Mouse (Mus musculus): ENCODE results near the gene March10. TPM values are rescaled to one million over a fixed set of nuclear protein-coding genes. Genes with fewer than 3 reads are reported as not detected.

March10 gene
- polyA plus RNA-seq, 1 experiment from 2014 or later: 0.31 TPM

DNA sequence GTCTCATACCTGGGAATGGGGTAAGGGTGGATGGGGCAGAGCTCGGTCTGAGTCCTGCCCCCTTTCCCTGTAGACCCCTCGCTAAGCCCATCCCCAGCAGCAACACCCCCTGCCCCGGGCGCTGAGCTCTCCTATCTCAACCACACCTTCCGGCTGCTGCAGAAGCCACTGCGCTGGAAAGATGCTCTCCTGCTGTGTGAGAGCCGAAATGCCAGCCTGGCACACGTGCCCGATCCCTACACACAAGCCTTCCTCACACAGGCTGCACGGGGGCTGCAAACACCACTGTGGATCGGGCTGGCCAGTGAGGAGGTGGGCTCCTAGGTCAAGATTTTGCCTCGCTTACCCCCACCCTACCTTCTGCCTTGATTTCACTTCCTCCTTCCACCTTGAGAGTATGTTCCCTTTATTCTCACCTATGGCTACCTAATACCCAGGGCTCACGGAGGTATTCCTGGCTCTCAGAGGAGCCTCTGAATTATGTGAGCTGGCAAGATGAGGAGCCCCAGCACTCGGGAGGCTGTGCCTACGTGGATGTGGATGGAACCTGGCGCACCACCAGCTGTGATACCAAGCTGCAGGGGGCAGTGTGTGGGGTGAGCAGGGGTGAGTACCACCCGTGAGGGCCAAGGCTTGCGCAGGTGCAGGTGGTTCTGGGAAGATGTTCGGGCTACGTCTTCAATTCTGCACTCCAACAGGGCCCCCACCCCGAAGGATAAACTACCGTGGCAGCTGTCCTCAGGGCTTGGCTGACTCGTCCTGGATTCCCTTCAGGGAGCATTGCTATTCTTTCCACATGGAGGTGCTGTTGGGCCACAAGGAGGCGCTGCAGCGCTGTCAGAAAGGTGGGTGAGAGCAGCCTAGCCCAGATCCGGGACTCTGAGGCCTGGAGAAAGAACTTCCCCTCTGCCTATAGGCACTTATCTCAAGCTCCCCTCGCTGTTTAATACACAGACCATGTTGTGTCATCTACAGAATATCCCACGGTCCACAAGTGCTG lies 109.1 kb downstream of the March10 start:
- Histone ChIP-seq H3K9me3 (replicated peaks) (no peaks in the 10 kb centered on the region), H3K4me2 (replicated peaks) (no peak overlapping the region), H3K27ac (no peak overlapping the region), H3K4me1 (peaks cover 10% of the 10 kb centered on the region; the same call in 1 of the 2 replicates), H3K4me3 (no peak overlapping the region), H3K27me3 (no peaks in the 10 kb centered on the region), H3K9ac (no peak overlapping the region), H3K36me3 (peaks cover 19% of the 10 kb centered on the region; the same call in 1 of the 2 replicates)
- peak; percentile 70 for ATAC-seq (ENCODE audit: low FRiP score)
- 62% methylated on average over 28 of the region's 28 CpGs for WGBS

DNA sequence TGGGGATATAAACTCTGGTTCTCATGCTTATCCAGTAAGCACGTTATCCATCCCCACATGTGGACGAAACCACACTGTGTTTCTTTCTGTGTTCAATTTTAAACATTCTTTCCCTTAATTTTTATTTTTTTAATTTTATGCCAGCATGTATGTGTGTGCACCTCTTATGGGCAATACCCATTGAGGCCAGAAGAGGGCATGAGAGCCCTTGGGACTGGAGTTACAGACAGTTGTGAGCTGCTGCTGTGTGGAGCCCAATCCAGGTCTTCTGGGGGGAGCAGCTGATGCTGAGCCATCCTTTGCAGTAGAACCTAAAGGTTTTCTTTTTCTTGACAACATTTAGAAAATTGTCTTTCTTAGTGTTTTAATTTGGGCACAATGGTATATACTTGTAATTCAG lies 111.3 kb downstream of the March10 start:
- WGBS: 82% methylated on average over 2 of the region's 2 CpGs
- H3K27me3 ChIP-seq: no peaks in the 10 kb centered on the region
- no peak overlapping the region for H3K4me2 ChIP-seq (replicated peaks)
- no peak for ATAC-seq (ENCODE audit: low FRiP score)
- H3K27ac ChIP-seq: no peak overlapping the region
- H3K9me3 ChIP-seq (replicated peaks): no peaks in the 10 kb centered on the region
- no peak overlapping the region for H3K4me3 ChIP-seq
- no peaks in the 10 kb centered on the region for H3K4me1 ChIP-seq
- no peak overlapping the region for H3K9ac ChIP-seq
- peaks cover 26% of the 10 kb centered on the region; the same call in 1 of the 2 replicates for H3K36me3 ChIP-seq

DNA sequence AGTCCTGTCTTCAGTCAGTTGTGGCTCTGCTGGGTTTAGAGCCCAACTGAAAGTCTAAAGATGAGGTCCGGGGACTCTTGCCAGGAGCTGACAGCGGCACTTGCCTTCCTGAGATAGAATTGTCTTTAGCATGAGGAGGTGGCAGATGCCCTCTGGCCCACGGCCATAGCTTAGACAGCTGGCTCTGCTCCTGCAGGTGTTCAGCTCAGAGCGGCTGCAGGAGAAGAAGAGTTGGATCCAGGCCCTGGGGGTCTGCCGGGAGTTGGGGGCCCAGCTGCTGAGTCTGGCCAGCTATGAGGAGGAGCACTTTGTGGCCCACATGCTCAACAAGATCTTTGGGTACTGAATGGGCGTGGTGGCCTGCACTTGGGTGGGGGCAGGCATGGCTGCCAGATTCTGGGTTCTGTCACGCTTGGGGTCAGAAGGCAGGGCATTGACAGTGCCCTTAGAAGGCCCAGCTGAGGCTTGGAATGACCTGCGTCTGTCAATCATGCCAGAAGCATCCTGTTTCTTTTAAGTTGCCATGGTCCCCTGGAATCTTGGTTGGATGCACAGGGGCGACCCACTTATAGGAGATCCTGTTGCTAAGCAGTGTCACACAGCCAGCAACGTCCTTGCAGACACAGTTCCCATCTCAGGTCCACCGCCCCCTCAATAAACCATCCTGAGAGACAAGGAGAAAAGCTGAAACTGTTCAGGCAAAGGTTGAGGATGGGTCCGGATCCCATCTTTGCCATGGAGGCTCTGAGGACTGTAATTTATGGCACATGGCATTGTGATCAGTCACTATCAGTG lies 117.7 kb downstream of the March10 start:
- ATAC-seq (ENCODE audit: low FRiP score): no peak
- Histone ChIP-seq H3K27ac (no peak overlapping the region), H3K9me3 (replicated peaks) (no peaks in the 10 kb centered on the region), H3K27me3 (no peaks in the 10 kb centered on the region), H3K36me3 (peaks cover 7% of the 10 kb centered on the region; the same call in 1 of the 2 replicates), H3K4me3 (no peak overlapping the region), H3K4me2 (replicated peaks) (no peak overlapping the region), H3K4me1 (0 out of 2 replicates have a peak, but pooled peaks cover 6% of the 10 kb centered on the region), H3K9ac (no peak overlapping the region)
- 72% methylated on average over 12 of the region's 12 CpGs for WGBS

DNA sequence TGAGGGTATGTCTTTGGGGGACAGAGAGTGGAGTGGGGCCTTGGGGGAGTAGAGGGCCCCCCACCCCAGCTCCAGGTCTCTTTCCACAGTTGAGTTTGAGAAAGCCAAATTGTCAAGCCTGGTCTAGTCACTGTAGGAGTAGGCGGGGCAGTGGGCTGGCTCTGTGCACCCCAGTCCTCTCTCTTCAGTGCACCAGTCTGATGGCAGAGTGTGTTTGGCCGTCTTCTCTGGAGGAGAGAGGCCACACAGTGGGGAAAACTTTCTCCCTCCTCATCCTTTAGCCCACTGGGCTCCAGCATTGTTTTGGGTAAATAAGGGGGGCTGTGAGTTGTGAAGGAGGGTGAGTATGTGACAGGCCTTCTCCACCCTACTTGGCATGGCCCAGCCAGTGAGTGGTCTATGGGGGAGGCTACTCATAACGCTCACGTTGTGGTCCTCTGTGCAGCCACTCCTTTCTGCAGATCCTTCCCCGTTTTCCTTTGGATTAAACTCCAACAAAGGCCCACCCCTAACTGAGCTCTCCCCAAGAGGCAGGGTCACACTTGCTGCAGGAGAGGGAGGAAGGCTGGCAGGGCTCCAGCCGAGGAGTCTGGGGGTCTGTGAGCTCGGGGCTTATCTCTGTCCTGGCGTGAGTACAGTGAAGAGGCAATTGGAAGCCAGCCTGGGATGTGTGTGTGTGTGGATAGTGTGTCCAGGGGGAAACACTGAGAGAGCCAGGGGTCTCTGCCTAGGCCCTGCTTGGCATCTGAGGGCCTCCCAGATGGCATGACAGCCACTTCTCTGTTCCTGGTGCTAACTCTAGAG lies 122.5 kb downstream of the March10 start:
- no peaks in the 10 kb centered on the region for H3K9me3 ChIP-seq (replicated peaks)
- H3K27ac ChIP-seq: peak overlapping the region; percentile 7; the same call in 1 of the 2 replicates
- H3K4me3 ChIP-seq: no peak overlapping the region
- no peaks in the 10 kb centered on the region; the same call in 1 of the 2 replicates for H3K36me3 ChIP-seq
- no peaks in the 10 kb centered on the region for H3K27me3 ChIP-seq
- H3K4me1 ChIP-seq: peaks cover 20% of the 10 kb centered on the region
- no peak overlapping the region for H3K4me2 ChIP-seq (replicated peaks)
- ATAC-seq (ENCODE audit: low FRiP score): no peak
- 63% methylated on average over 8 of the region's 8 CpGs for WGBS
- no peak overlapping the region for H3K9ac ChIP-seq

DNA sequence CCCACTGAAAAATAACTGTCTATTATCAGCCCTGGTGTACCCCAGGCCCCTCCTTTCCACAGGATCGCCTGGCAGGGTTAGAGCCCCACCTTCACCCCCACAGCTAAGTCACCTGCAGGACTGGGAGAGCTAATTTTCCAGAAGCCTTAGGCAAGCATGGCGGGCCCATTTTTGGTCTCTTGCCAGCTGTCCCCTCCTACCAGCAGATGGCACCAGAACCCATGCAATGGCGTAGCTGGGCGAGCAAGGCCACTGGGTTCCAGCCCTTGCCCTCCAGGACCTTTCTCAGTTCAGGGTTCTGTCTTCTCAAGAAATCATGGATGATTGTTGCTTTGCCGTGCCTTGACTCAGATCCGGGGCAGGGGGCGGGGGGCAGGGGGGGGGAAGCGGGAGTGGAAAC lies 124.1 kb downstream of the March10 start:
- WGBS: 78% methylated on average over 8 of the region's 8 CpGs

DNA sequence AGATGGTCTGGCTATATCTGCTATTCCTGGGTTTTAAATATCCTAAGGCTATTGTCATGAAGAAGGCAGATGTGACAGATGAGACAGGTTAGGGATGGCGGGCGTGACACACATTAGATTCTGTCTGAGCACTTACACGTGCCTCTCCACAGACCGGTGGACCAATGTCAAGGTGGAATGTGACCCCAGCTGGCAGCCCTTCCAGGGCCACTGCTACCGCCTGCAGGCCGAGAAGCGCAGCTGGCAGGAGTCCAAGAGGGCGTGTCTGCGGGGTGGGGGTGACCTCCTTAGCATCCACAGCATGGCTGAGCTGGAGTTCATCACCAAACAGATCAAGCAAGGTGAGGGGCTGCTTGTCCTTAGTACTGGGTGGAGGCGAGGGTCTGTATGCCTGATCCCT lies 124.8 kb downstream of the March10 start:
- 0 out of 2 replicates have a peak, but pooled peaks have one; percentile 24 for ATAC-seq (ENCODE audit: low FRiP score)
- H3K9ac ChIP-seq: no peak overlapping the region
- 38% methylated on average over 10 of the region's 10 CpGs for WGBS

More for the DNA sequence above, 124.1 kb downstream of the March10 start:
- Histone ChIP-seq H3K9ac (no peak overlapping the region), H3K36me3 (no peaks in the 10 kb centered on the region; the same call in none of the 2 replicates), H3K4me2 (replicated peaks) (no peak overlapping the region), H3K9me3 (replicated peaks) (no peaks in the 10 kb centered on the region), H3K4me1 (peaks cover 14% of the 10 kb centered on the region), H3K27me3 (no peaks in the 10 kb centered on the region), H3K27ac (no peak overlapping the region), H3K4me3 (no peak overlapping the region)
- ATAC-seq (ENCODE audit: low FRiP score): peak; percentile 35; the same call in 1 of the 2 replicates

DNA sequence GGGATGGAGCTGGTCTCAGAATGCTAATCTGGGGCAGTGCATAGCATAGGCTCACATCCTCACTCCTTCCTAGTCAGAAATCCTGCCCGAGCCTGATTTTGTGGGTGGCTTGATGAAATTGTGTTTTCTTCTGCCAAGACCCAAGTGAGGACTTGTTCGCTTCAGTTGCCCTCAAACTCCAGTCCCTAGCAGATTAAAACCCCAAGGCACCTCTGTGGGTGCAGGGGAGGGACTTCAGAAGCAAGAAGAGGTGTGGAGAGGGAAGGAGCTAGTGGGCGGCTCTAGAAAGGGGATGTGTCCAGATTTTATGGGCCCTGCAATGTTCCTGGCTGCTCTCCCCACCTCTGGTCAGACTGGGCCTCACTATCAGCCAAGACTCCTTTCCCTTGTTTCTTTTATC lies 125.4 kb downstream of the March10 start:
- no peak overlapping the region for H3K9ac ChIP-seq
- H3K27ac ChIP-seq: no peak overlapping the region
- WGBS: 93% methylated on average over 3 of the region's 3 CpGs
- peaks cover 14% of the 10 kb centered on the region for H3K4me1 ChIP-seq
- H3K27me3 ChIP-seq: no peaks in the 10 kb centered on the region
- H3K9me3 ChIP-seq (replicated peaks): no peaks in the 10 kb centered on the region
- H3K36me3 ChIP-seq: no peaks in the 10 kb centered on the region; the same call in none of the 2 replicates
- no peak overlapping the region for H3K4me3 ChIP-seq
- no peak overlapping the region for H3K4me2 ChIP-seq (replicated peaks)
- ATAC-seq (ENCODE audit: low FRiP score): no peak

More for the DNA sequence above, 124.8 kb downstream of the March10 start:
- H3K4me1 ChIP-seq: peaks cover 14% of the 10 kb centered on the region
- no peaks in the 10 kb centered on the region; the same call in none of the 2 replicates for H3K36me3 ChIP-seq
- no peak overlapping the region for H3K4me3 ChIP-seq
- H3K9me3 ChIP-seq (replicated peaks): no peaks in the 10 kb centered on the region
- H3K27me3 ChIP-seq: no peaks in the 10 kb centered on the region
- H3K27ac ChIP-seq: no peak overlapping the region
- no peak overlapping the region for H3K4me2 ChIP-seq (replicated peaks)

DNA sequence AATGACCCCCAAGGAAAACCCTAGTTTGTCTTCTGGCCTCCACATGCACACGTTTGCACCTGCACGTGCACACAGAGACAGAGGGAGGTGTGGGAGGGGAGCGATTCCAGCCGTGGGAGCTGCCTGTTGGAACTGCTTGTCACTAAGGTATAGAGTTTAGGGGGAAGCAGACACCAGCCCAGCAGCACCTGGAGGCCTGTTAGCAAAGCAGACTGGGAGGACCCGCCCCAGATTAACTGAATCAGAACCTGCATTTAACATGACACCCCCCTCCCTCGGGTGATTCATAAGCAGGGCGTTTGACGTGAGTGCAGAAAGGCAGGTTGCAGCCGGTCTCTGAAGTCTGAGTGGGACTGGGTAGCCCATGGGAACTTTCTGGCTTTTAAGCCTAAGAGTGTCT lies 126.6 kb downstream of the March10 start:
- Histone ChIP-seq H3K9ac (no peak overlapping the region), H3K4me1 (peaks cover 14% of the 10 kb centered on the region), H3K27ac (no peak overlapping the region), H3K9me3 (replicated peaks) (no peaks in the 10 kb centered on the region), H3K27me3 (no peaks in the 10 kb centered on the region), H3K4me3 (no peak overlapping the region), H3K4me2 (replicated peaks) (no peak overlapping the region), H3K36me3 (no peaks in the 10 kb centered on the region; the same call in 1 of the 2 replicates)
- no peak for ATAC-seq (ENCODE audit: low FRiP score)
- 75% methylated on average over 9 of the region's 9 CpGs for WGBS

DNA sequence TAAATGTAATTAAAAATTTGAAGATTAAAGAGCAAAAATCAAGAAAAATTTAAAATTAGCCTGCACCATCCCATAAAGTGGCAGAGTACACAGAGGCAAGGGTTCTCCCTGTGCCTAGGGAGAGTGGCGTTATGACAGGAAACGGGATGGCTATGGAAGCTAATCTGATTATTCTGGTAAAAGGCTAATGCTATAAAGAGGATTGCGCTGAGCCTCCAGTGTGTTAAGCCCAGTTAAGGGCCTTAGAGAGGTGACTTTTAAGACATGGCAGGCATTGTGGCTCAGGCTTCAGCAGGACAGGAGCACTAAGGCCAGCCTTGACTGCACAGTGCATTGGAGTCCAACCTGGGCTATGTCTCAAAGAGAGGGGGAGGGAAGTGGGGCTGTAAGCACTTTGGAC lies 129.4 kb downstream of the March10 start:
- H3K27ac ChIP-seq: no peak overlapping the region
- peaks cover 8% of the 10 kb centered on the region for H3K4me1 ChIP-seq
- no peaks in the 10 kb centered on the region for H3K27me3 ChIP-seq
- no peak overlapping the region for H3K4me3 ChIP-seq
- H3K9me3 ChIP-seq (replicated peaks): no peaks in the 10 kb centered on the region
- 96% methylated on average over 3 of the region's 3 CpGs for whole genome bisulfite sequencing
- no peaks in the 10 kb centered on the region; the same call in 1 of the 2 replicates for H3K36me3 ChIP-seq
- ATAC-seq (ENCODE audit: low FRiP score): no peak
- no peak overlapping the region for H3K4me2 ChIP-seq (replicated peaks)
- H3K9ac ChIP-seq: no peak overlapping the region

DNA sequence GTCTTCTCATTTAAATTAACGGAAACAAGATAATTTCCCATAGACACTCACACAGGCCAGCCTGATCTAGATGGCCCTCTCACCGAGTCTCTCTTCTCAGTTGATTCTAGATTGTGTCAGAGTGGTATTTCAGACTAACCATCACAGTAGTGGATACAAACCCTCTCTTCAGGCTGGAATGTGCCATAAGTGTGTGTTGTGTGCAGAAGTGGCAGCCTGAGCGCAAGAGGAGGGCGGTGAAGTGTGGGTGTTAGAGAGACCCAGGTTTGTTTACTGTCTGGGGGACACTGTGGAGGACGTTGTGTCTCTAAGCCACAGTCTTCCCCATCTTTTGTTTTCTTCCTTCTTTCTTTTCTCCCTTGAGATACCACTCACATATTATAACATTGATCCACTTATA lies 133.0 kb downstream of the March10 start:
- H3K4me3 ChIP-seq: no peak overlapping the region
- H3K27me3 ChIP-seq: no peaks in the 10 kb centered on the region
- H3K27ac ChIP-seq: no peak overlapping the region
- no peak for ATAC-seq (ENCODE audit: low FRiP score)
- no peaks in the 10 kb centered on the region for H3K9me3 ChIP-seq (replicated peaks)
- H3K36me3 ChIP-seq: peaks cover 6% of the 10 kb centered on the region; the same call in 1 of the 2 replicates
- no peaks in the 10 kb centered on the region for H3K4me1 ChIP-seq
- H3K9ac ChIP-seq: no peak overlapping the region
- WGBS: 92% methylated on average over 5 of the region's 5 CpGs
- H3K4me2 ChIP-seq (replicated peaks): no peak overlapping the region

DNA sequence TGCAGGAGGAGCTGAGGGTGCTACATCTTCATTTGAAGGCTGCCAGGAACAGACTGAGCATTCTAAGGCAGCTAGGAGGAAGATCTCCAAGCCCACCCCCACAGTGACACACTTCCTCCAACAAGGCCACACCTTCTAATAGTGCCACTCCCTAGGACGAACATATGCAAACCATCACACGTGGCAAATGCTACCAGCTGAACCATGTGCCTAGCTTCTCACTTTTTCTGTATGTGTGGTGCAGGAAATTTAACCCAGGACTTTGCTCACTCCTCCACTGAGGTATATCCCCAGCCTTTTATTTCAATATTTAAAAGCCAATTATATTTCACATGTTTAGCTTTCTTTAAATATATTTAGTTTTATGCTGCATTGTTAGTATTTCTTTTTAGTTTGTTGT lies 135.4 kb downstream of the March10 start:
- no peak overlapping the region for H3K4me2 ChIP-seq (replicated peaks)
- no peak for ATAC-seq (ENCODE audit: low FRiP score)
- no peak overlapping the region for H3K9ac ChIP-seq
- no peaks in the 10 kb centered on the region for H3K9me3 ChIP-seq (replicated peaks)
- no peak overlapping the region for H3K27ac ChIP-seq
- H3K27me3 ChIP-seq: no peaks in the 10 kb centered on the region
- H3K4me3 ChIP-seq: no peak overlapping the region
- 85% methylated on average over 2 of the region's 2 CpGs for WGBS
- H3K36me3 ChIP-seq: 0 out of 2 replicates have a peak, but pooled peaks cover 6% of the 10 kb centered on the region
- H3K4me1 ChIP-seq: no peaks in the 10 kb centered on the region
